Mouse (Mus musculus): Measurements from ENCODE around the gene Klhl41. TPM values are rescaled to one million over a fixed set of nuclear protein-coding genes. Genes with fewer than 3 reads are reported as not detected.
A peak's percentile ranks its signal among the peaks of the same experiment; 100 is the strongest.

The Klhl41 gene
- polyA plus RNA-seq, 1 experiment: 0.16 TPM

DNA sequence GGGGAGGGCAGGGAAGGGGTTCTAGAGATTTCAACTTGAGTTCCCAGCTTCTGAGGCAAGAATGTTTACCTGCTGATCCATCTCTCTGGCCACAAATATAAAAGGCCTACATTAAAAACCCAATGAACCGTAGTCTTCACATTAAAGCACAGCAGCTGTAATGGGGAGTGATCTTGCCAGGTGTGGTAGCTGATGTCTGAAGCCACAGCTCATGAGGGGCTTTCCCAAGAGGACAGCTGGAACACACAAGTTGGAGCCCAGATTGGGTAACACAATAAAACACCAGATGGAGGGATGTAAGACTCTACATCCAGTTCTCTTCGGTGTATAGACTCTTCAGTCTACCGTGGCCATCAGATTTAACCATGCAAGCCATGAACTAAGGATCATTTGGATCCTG, 14.6 kb downstream of the Klhl41 start:
- DNase-seq: no peak
- Histone ChIP-seq H3K27me3 (ENCODE audit: control insufficient read depth, insufficient read depth, low read length) (no peaks in the 10 kb centered on the region; the same call in 1 of the 2 replicates), H3K4me3 (replicated peaks; ENCODE audit: insufficient read depth, low read depth, low read length) (no peak overlapping the region), H3K27ac (ENCODE audit: insufficient read depth, low read length) (no peak overlapping the region), H3K4me1 (ENCODE audit: control insufficient read depth, insufficient read depth, low read length) (no peaks in the 10 kb centered on the region)
- TF ChIP-seq CTCF (IDR thresholded peaks at IDR 0.05; ENCODE audit: borderline replicate concordance, insufficient read depth, low read depth, low read length) (no peak), POLR2A (IDR thresholded peaks at IDR 0.05; ENCODE audit: borderline replicate concordance, insufficient read depth, low read length) (no peak)
- 92% methylated on average over 3 of the region's 3 CpGs for WGBS

DNA sequence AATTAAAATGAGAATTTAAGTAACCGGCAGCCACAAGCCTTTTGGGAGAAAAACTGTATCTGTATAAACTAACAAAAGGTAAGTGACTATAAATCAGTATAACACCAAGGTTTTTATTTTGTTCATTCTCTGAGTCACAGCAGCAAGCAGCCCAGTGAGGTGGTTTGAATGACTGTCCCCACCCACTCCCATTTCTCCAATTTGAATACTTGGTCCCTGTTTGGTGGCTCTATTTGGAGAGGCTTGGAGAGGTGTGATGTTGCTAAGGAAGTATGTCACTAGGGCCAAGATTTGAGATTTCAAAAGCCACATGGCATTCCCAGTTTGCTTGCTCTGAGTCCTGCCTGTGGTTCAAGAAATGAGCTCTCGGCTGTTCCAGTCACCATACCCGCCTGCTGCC, 20.3 kb downstream of the Klhl41 start:
- no peaks in the 10 kb centered on the region for H3K4me1 ChIP-seq (ENCODE audit: control insufficient read depth, insufficient read depth, low read length)
- no peak for DNase-seq
- no peak for TF ChIP-seq CTCF (IDR thresholded peaks at IDR 0.05; ENCODE audit: borderline replicate concordance, insufficient read depth, low read depth, low read length)
- TF ChIP-seq POLR2A (IDR thresholded peaks at IDR 0.05; ENCODE audit: borderline replicate concordance, insufficient read depth, low read length): no peak
- WGBS: 93% methylated on average over 3 of the region's 3 CpGs
- no peak overlapping the region for H3K4me3 ChIP-seq (replicated peaks; ENCODE audit: insufficient read depth, low read depth, low read length)
- no peak overlapping the region for H3K27ac ChIP-seq (ENCODE audit: insufficient read depth, low read length)
- H3K27me3 ChIP-seq (ENCODE audit: control insufficient read depth, insufficient read depth, low read length): no peaks in the 10 kb centered on the region

GRCm38 (mm10) chr2:69690843-69691242, 20.9 kb downstream of the Klhl41 start:
- Histone ChIP-seq H3K4me3 (replicated peaks; ENCODE audit: insufficient read depth, low read depth, low read length) (no peak overlapping the region), H3K4me1 (ENCODE audit: control insufficient read depth, insufficient read depth, low read length) (no peaks in the 10 kb centered on the region), H3K27ac (ENCODE audit: insufficient read depth, low read length) (no peak overlapping the region), H3K27me3 (ENCODE audit: control insufficient read depth, insufficient read depth, low read length) (no peaks in the 10 kb centered on the region)
- WGBS: 91% methylated on average over 6 of the region's 6 CpGs
- DNase-seq: no peak
- TF ChIP-seq CTCF (IDR thresholded peaks at IDR 0.05; ENCODE audit: borderline replicate concordance, insufficient read depth, low read depth, low read length): no peak
- TF ChIP-seq POLR2A (IDR thresholded peaks at IDR 0.05; ENCODE audit: borderline replicate concordance, insufficient read depth, low read length): no peak

- no peak overlapping the region for H3K4me3 ChIP-seq (replicated peaks; ENCODE audit: insufficient read depth, low read depth, low read length)
- DNase-seq: no peak
- 96% methylated on average over 11 of the region's 11 CpGs for WGBS
- H3K4me1 ChIP-seq (ENCODE audit: control insufficient read depth, insufficient read depth, low read length): no peaks in the 10 kb centered on the region
- no peaks in the 10 kb centered on the region for H3K27me3 ChIP-seq (ENCODE audit: control insufficient read depth, insufficient read depth, low read length)
- H3K27ac ChIP-seq (ENCODE audit: insufficient read depth, low read length): no peak overlapping the region
- TF ChIP-seq CTCF (IDR thresholded peaks at IDR 0.05; ENCODE audit: borderline replicate concordance, insufficient read depth, low read depth, low read length) (no peak), POLR2A (IDR thresholded peaks at IDR 0.05; ENCODE audit: borderline replicate concordance, insufficient read depth, low read length) (no peak)
Measured at GRCm38 (mm10) chr2:69693501-69693900, 23.6 kb downstream of the Klhl41 start.

GRCm38 (mm10) chr2:69700446-69700845, 30.5 kb downstream of the Klhl41 start:
- Histone ChIP-seq H3K4me1 (ENCODE audit: control insufficient read depth, insufficient read depth, low read length) (no peaks in the 10 kb centered on the region), H3K27ac (ENCODE audit: insufficient read depth, low read length) (no peak overlapping the region), H3K4me3 (replicated peaks; ENCODE audit: insufficient read depth, low read depth, low read length) (no peak overlapping the region), H3K27me3 (ENCODE audit: control insufficient read depth, insufficient read depth, low read length) (no peaks in the 10 kb centered on the region)
- no peak for DNase-seq
- WGBS: 95% methylated on average over 8 of the region's 8 CpGs
- TF ChIP-seq CTCF (IDR thresholded peaks at IDR 0.05; ENCODE audit: borderline replicate concordance, insufficient read depth, low read depth, low read length) (no peak), POLR2A (IDR thresholded peaks at IDR 0.05; ENCODE audit: borderline replicate concordance, insufficient read depth, low read length) (no peak)

DNA sequence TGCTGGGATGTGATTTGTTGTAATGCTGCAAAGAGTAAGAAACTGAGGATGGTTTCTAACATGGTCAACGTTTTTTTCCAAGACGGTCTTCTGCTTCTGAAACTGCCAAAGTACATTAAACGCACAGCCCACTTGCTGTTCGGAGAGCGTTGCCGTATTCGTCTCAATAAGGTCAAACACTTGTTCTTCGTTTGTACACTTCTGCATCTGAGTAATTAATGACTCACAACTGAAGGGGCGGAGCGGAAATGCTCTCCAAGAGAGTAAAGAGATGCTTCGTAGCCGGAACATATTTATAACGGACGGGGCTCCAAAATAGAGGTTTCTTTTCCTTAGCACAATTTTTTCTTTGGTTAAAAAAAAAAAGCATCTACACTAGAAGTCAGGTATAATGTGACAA, 42.3 kb downstream of the Klhl41 start:
- no peak overlapping the region for H3K27ac ChIP-seq (ENCODE audit: insufficient read depth, low read length)
- 64% methylated on average over 14 of the region's 14 CpGs for WGBS
- H3K27me3 ChIP-seq (ENCODE audit: control insufficient read depth, insufficient read depth, low read length): no peaks in the 10 kb centered on the region
- peak overlapping the region; percentile 42 for H3K4me3 ChIP-seq (replicated peaks; ENCODE audit: insufficient read depth, low read depth, low read length)
- DNase-seq: peak in 1 of 2 experiments; percentile 17
- TF ChIP-seq POLR2A (IDR thresholded peaks at IDR 0.05; ENCODE audit: borderline replicate concordance, insufficient read depth, low read length) (no peak), CTCF (IDR thresholded peaks at IDR 0.05; ENCODE audit: borderline replicate concordance, insufficient read depth, low read depth, low read length) (no peak)
- H3K4me1 ChIP-seq (ENCODE audit: control insufficient read depth, insufficient read depth, low read length): peaks cover 3% of the 10 kb centered on the region; the same call in 1 of the 2 replicates

GRCm38 (mm10) chr2:69712981-69713625, 43.2 kb downstream of the Klhl41 start, which contains the start of gene Fastkd1:
Gene Fastkd1 (minus strand): TSS chr2:69713516.
- peaks cover 3% of the 10 kb centered on the region; the same call in 1 of the 2 replicates for H3K4me1 ChIP-seq (ENCODE audit: control insufficient read depth, insufficient read depth, low read length)
- peak within 1 kb of the TSS; percentile 67 for H3K4me3 ChIP-seq (replicated peaks; ENCODE audit: insufficient read depth, low read depth, low read length)
- peak within 1 kb of the TSS; percentile 46 for H3K27ac ChIP-seq (ENCODE audit: insufficient read depth, low read length)
- H3K27me3 ChIP-seq (ENCODE audit: control insufficient read depth, insufficient read depth, low read length): no peaks in the 10 kb centered on the region
- DNase-seq: peak; percentile 88 to 93
- under 1% methylated on average over 39 of the region's 39 CpGs for WGBS
- TF ChIP-seq POLR2A (IDR thresholded peaks at IDR 0.05; ENCODE audit: borderline replicate concordance, insufficient read depth, low read length): peak; percentile 50; the same call in 1 of the 2 replicates
- no peak for TF ChIP-seq CTCF (IDR thresholded peaks at IDR 0.05; ENCODE audit: borderline replicate concordance, insufficient read depth, low read depth, low read length)

- 21% methylated on average over 4 of the region's 4 CpGs for WGBS
- H3K4me1 ChIP-seq (ENCODE audit: control insufficient read depth, insufficient read depth, low read length): peaks cover 3% of the 10 kb centered on the region; the same call in 1 of the 2 replicates
- no peak for DNase-seq
- TF ChIP-seq CTCF (IDR thresholded peaks at IDR 0.05; ENCODE audit: borderline replicate concordance, insufficient read depth, low read depth, low read length) (no peak), POLR2A (IDR thresholded peaks at IDR 0.05; ENCODE audit: borderline replicate concordance, insufficient read depth, low read length) (no peak)
- H3K27me3 ChIP-seq (ENCODE audit: control insufficient read depth, insufficient read depth, low read length): no peaks in the 10 kb centered on the region
- peak overlapping the region; percentile 67 for H3K4me3 ChIP-seq (replicated peaks; ENCODE audit: insufficient read depth, low read depth, low read length)
- no peak overlapping the region for H3K27ac ChIP-seq (ENCODE audit: insufficient read depth, low read length)
Measured at GRCm38 (mm10) chr2:69713626-69714014, 43.7 kb downstream of the Klhl41 start.

Data from cerebellum, adult 2 months (tissue).